Mouse (Mus musculus) telencephalon, adult 2 months (tissue): ENCODE measurements around the gene Ptprt.

Experiments
- DNase-seq: peaks from one replicate; pipeline ENCODE4 v3.0.0-alpha.2; 2011; ENCODE audit warnings: low read depth, low spot score

The Ptprt gene

GRCm38 (mm10) chr2:162591388-162591787, 69.6 kb downstream of the Ptprt start:
- no peak for DNase-seq

GRCm38 (mm10) chr2:162581651-162582050, 79.3 kb downstream of the Ptprt start:
- DNase-seq = no peak

GRCm38 (mm10) chr2:162577819-162578218, 83.1 kb downstream of the Ptprt start:
- no peak for DNase-seq

- no peak for DNase-seq
These were observed 88.1 kb downstream of the Ptprt start for GRCm38 (mm10) chr2:162572851-162573250.

DNA sequence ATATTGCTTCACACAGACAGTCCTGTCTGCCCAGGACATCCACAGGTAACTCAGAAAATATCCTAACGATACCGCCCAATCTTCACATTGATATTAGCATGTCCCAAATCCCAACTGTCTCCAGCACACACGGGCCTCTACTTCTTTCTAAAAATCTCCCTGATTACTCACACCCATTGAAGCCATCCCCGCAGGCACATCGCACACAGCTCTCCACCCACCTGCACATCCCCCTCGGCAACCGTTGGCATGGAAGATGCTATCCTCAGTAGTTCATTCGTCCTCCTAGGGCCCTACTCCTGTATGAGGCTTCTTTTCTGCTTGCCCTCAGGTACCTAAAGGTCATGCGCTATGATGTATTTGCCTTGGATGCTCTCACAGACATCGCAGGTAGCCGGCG, 89.9 kb downstream of the Ptprt start:
- no peak for DNase-seq

- DNase-seq = peak; percentile 45
These were observed 92.4 kb downstream of the Ptprt start for GRCm38 (mm10) chr2:162568308-162569100.

- DNase-seq = no peak
These were observed 112.6 kb downstream of the Ptprt start for GRCm38 (mm10) chr2:162548312-162548711.

GRCm38 (mm10) chr2:162531638-162532037, 129.3 kb downstream of the Ptprt start:
- no peak for DNase-seq

DNA sequence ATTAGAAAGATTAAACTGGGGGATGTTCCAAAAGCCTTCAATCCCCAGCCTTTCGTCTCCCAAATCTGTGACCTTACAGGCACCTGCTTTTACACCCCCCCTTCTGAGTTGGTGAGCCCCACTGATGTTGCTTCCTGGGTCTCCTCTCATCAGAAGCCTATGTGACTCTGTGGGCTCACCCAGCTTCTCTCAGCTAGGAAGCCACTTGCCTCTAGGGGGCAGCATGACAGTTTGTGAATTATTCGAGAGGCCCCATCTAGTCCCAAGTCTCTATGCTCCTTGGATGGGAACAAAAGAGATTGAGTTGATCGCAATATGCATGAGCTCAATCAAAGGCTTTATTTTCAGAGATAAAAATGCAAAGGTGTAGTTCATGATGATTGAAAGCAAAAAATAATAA, 132.0 kb downstream of the Ptprt start:
- DNase-seq = no peak

DNA sequence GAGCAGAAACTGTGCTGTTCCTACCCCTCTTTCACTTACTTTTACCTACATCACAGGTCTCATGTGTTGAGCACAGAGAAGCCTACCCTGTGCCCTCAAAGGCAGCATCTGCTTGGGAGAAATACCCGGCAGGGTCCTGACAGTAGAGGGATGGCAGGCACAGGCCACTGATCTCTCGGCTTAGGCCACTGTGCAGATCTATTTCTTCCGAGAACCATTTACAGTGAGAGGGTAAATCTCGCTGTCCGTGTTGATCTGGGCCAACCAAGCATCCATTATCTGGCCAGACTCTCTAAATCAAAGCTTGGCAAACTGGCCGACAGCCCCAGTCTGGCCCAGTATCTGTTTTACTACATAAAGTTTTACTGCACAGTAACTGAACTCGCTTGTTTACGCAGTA, 145.0 kb downstream of the Ptprt start:
- no peak for DNase-seq

DNA sequence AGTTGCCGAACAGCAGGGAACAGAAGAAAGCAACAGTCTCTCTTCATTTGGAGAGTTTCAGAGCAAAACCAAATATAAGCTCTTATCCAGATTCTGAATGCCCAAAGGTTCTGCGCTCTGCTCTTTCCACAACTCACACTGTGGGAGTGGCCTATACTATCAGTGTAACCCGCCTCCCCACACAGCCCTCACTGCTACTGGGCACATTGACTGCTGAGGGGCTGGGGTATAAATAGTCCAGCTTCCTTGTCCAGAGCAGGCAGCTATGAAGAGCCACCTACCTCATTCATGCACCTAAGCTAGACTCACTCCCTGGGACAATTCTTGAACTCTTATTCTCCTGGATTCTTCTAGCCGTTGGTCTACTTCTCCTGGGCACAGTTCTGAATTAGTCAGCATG, 147.9 kb downstream of the Ptprt start:
- no peak for DNase-seq

GRCm38 (mm10) chr2:162512094-162512493, 148.9 kb downstream of the Ptprt start:
- DNase-seq = no peak

GRCm38 (mm10) chr2:162509016-162509415, 151.9 kb downstream of the Ptprt start:
- no peak for DNase-seq

DNA sequence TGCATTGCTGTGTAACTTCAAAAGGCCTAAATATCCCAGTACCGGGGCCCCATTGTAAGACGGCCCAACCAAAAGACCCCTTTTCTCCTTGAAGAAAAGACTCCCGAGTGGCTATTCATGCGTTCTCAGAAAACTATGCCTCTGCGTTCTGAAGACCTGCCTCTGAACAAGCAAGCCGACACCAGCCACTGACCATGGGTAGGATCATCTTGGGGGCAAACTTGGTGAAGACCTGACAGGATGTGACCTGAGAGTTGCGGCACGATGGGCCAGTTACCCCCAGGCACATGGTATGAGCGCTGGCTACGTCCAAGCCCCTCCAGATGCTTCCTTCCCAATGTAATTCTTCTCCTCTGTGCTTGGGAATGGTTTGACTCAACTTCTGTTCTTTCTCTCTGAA, 153.3 kb downstream of the Ptprt start:
- no peak for DNase-seq

DNA sequence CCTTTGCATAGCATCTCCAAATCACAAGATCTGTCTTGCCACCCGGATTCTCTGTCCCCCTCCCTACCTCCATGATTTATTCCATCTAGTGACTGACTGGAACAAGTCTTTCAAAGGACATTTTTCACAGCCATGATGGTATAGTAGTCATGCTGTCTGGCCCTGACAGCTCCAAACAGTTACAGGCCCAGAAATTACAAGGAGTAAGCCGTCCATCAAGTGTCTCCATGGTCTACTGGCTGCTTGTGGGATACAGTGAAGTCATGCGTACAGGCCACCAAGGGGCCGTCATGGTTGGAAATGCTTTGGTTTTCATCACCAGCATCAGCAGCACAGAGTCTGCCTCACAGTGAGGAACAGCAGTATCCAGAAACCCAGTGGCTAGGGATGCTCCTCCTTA, 156.1 kb downstream of the Ptprt start:
- DNase-seq = no peak

DNA sequence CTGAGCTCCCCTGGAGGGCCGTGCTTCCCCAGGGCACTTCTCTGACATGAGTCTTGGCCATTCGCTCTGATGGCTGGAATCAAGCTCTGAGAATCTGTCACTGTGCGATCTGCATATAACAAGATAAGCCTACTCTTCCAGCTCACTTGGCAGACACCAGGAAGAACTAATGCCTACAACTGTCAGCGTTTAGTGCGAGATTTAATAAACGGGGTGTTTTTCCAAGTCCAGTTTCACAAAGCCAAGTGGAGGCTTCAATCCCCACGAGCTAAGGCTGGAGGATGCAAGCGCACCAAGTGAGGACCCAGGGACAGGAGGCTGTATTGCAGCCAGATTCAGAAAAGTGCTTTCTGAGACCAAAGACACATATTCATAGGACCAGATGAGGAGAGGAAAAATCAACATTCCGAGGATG, 161.4 kb downstream of the Ptprt start:
- no peak for DNase-seq

- DNase-seq = no peak
These were observed 162.8 kb downstream of the Ptprt start for GRCm38 (mm10) chr2:162498191-162498590.

- peak; percentile 4 for DNase-seq
These were observed 176.9 kb downstream of the Ptprt start for GRCm38 (mm10) chr2:162484036-162484435.

- no peak for DNase-seq
These were observed 217.8 kb downstream of the Ptprt start for GRCm38 (mm10) chr2:162443106-162443505.

DNA sequence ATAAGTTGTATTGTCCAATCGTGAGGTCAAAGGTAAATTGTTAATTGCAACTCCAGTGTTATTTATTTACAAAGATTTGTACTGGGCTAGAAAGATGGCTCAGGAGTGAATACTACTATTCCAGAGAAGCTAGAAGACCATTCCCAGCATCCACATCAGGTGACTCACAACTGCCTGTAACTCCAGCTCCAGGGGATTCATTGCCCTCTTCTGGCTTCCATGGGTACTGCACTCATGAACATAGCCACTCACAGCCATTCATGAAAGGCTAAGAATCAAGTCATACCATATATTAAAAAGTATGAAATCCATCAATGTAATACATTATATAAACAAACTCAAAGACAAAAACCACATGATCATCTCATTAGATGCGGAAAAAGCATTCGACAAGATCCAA, 224.3 kb downstream of the Ptprt start:
- DNase-seq = no peak

- peak; percentile 63 for DNase-seq
These were observed 230.8 kb downstream of the Ptprt start for GRCm38 (mm10) chr2:162430171-162430570.

DNA sequence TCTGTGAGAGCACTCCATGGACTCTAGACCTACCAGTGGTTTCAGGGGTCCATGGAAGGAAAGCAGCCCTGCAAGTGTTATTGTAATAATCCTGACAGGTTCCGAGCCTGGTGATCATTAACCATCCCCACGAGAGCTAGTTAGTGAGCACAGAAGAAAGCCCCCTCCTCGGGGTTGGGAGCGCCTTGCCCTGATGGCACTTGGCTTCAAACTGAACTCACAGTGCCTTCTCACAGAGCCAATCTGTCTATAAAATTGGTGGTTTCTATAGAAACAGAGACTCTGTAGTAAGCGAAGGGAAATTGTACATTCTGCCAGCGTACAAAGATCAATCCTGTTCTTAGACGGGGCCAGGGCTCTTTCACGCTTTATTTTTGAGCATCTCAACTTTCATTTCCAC, 234.8 kb downstream of the Ptprt start:
- DNase-seq = no peak

GRCm38 (mm10) chr2:162418181-162418580, 242.8 kb downstream of the Ptprt start:
- peak; percentile 50 for DNase-seq
